Mouse (Mus musculus): ENCODE results near the gene Actl6b. TPM values are rescaled to one million over a fixed set of nuclear protein-coding genes. Genes with fewer than 3 reads are reported as not detected.

Gene Actl6b
- polyA plus RNA-seq, 1 experiment from 2014 or later, result 0.05 TPM

DNA sequence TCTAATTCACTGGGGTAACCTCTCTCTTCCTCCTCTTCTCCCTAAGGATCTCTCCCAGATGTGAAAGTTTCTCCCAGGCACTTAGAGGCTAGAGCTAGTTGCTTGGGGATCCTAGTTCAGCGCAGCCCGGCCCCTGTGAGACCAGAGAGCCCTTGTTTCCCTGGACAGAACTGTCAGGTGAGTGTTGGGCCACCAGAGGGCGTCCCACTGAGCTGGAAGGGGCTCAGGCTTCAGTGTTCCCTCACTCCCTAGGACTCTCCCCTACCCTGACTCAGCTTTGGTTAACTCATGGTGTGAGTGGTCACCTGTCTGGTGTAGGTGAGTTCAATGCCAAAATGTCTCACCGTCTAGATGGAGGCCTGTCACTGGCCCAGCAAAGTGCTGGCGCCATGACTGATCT lies 34.9 kb upstream of the Actl6b start, which contains the start of gene Gigyf1:
Gigyf1 (plus strand) TSS at position 113 of the 400 bp plus-strand sequence.
- H3K27ac ChIP-seq (ENCODE audit: low read length), result no peak within 1 kb of the TSS
- ATAC-seq (ENCODE audit: low read depth), result no peak
- WGBS (ENCODE audit: insufficient replicate concordance), result 76% methylated on average over 5 of the region's 5 CpGs
- H3K4me2 ChIP-seq (ENCODE audit: low read depth, low read length), result no peak within 1 kb of the TSS
- peaks cover 41% of the 10 kb centered on the region for H3K36me3 ChIP-seq (ENCODE audit: control insufficient read depth, insufficient read depth)
- H3K4me3 ChIP-seq (ENCODE audit: low read depth, low read length), result no peak within 1 kb of the TSS
- peaks cover 4% of the 10 kb centered on the region; the same call in 1 of the 2 replicates for H3K4me1 ChIP-seq (ENCODE audit: control insufficient read depth, low read depth, low read length)
- no peak within 1 kb of the TSS for H3K9ac ChIP-seq (ENCODE audit: low read depth, low read length)
- no peaks in the 10 kb centered on the region for H3K27me3 ChIP-seq (ENCODE audit: control insufficient read depth, insufficient read depth, low read depth, low read length)
- H3K9me3 ChIP-seq (replicated peaks; ENCODE audit: control insufficient read depth, low read length), result no peaks in the 10 kb centered on the region

DNA sequence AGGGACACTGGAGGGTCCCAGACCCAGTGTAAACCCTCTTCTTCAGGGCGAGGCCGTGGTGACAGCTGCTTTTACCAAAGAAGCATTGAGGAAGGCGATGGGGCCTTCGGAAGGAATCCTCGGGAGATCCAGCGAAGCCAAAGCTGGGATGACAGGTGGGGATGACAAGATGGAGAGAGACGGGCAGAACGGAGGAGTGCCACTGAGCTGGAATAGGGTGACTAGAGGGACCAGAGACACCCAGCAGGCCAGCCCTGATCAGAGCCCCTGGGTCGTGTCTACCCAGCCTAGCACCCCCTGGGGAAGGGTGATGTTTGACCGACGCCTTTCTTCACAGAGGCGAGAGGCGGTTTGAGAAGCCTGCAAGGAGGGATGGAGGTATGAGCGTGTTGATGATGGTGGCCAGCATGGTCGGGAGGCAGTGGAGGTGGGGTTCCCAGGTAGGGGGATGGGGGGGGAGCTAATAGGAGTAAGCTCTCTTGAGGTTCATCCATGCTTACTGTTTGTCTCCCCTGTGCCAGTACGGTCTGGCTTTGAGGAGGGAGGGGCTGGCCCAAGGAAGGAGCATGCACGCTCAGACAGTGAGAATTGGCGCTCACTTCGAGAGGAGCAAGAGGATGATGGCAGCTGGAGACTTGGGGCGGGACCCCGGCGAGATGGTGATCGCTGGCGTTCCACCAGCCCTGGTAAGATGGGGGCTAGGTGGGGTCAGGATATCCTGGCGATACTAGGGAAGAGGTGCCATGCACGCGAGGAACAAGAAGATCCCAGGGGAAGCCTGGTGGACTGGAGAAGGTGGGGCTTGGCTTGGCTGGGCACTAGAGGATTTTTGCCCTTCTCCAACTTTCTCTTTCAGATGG lies 33.4 kb upstream of the Actl6b start:
- Histone ChIP-seq H3K9me3 (replicated peaks; ENCODE audit: control insufficient read depth, low read length) (no peaks in the 10 kb centered on the region), H3K27ac (ENCODE audit: low read length) (no peak overlapping the region), H3K4me2 (ENCODE audit: low read depth, low read length) (no peak overlapping the region), H3K27me3 (ENCODE audit: control insufficient read depth, insufficient read depth, low read depth, low read length) (no peaks in the 10 kb centered on the region), H3K4me1 (ENCODE audit: control insufficient read depth, low read depth, low read length) (0 out of 2 replicates have a peak, but pooled peaks cover 2% of the 10 kb centered on the region), H3K9ac (ENCODE audit: low read depth, low read length) (no peak overlapping the region), H3K36me3 (ENCODE audit: control insufficient read depth, insufficient read depth) (peaks cover 53% of the 10 kb centered on the region), H3K4me3 (ENCODE audit: low read depth, low read length) (no peak overlapping the region)
- WGBS (ENCODE audit: insufficient replicate concordance), result 88% methylated on average over 27 of the region's 27 CpGs
- no peak for ATAC-seq (ENCODE audit: low read depth)

DNA sequence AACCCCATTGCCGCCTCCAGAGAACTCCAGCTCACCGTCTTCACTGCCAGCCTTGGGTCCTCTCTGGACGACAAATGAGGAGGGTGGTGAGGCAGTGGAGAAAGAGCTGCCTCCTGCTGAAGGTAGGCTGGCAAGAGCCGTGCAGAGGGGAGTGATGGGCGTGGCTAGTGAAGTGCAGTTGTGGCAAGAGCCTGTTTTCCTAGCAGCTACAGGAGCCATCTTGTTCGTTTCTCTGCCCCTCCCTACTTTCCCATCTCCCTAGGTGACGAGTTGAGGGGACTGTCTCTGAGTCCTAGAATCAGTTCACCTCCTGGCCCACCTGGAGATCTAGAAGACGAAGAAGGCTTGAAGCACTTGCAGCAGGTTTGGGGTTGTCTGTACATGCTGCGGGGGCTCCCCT lies 31.5 kb upstream of the Actl6b start:
- WGBS (ENCODE audit: insufficient replicate concordance), result 59% methylated on average over 9 of the region's 9 CpGs
- peaks cover 58% of the 10 kb centered on the region for H3K36me3 ChIP-seq (ENCODE audit: control insufficient read depth, insufficient read depth)
- ATAC-seq (ENCODE audit: low read depth), result no peak

DNA sequence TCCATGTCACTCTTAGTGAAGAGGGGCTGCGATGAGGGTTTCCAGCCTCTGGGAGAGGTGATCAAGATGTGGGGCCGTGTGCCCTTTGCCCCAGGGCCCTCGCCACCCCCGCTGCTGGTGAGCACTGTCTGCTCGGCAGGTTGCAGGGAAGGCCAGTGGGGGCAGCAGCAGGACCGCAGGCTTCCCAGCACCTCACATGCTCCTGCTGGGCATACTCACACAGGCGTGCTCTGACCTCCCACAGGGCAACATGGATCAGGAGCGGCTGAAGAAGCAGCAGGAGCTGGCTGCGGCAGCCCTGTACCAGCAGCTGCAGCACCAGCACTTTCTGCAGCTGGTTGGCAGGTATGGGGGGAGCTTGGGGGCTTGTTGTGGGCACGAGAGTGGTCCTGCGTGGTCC lies 30.6 kb upstream of the Actl6b start:
- Histone ChIP-seq H3K9ac (ENCODE audit: low read depth, low read length) (no peak overlapping the region), H3K4me1 (ENCODE audit: control insufficient read depth, low read depth, low read length) (peaks cover 8% of the 10 kb centered on the region), H3K4me2 (ENCODE audit: low read depth, low read length) (no peak overlapping the region), H3K36me3 (ENCODE audit: control insufficient read depth, insufficient read depth) (peaks cover 64% of the 10 kb centered on the region), H3K27ac (ENCODE audit: low read length) (no peak overlapping the region), H3K27me3 (ENCODE audit: control insufficient read depth, insufficient read depth, low read depth, low read length) (no peaks in the 10 kb centered on the region), H3K9me3 (replicated peaks; ENCODE audit: control insufficient read depth, low read length) (no peaks in the 10 kb centered on the region), H3K4me3 (ENCODE audit: low read depth, low read length) (no peak overlapping the region)
- WGBS (ENCODE audit: insufficient replicate concordance), result 84% methylated on average over 11 of the region's 11 CpGs
- ATAC-seq (ENCODE audit: low read depth), result no peak

More for the DNA sequence above, 31.5 kb upstream of the Actl6b start:
- Histone ChIP-seq H3K9me3 (replicated peaks; ENCODE audit: control insufficient read depth, low read length) (no peaks in the 10 kb centered on the region), H3K4me1 (ENCODE audit: control insufficient read depth, low read depth, low read length) (peaks cover 8% of the 10 kb centered on the region), H3K27ac (ENCODE audit: low read length) (no peak overlapping the region), H3K4me2 (ENCODE audit: low read depth, low read length) (no peak overlapping the region), H3K9ac (ENCODE audit: low read depth, low read length) (no peak overlapping the region), H3K4me3 (ENCODE audit: low read depth, low read length) (no peak overlapping the region), H3K27me3 (ENCODE audit: control insufficient read depth, insufficient read depth, low read depth, low read length) (no peaks in the 10 kb centered on the region)

DNA sequence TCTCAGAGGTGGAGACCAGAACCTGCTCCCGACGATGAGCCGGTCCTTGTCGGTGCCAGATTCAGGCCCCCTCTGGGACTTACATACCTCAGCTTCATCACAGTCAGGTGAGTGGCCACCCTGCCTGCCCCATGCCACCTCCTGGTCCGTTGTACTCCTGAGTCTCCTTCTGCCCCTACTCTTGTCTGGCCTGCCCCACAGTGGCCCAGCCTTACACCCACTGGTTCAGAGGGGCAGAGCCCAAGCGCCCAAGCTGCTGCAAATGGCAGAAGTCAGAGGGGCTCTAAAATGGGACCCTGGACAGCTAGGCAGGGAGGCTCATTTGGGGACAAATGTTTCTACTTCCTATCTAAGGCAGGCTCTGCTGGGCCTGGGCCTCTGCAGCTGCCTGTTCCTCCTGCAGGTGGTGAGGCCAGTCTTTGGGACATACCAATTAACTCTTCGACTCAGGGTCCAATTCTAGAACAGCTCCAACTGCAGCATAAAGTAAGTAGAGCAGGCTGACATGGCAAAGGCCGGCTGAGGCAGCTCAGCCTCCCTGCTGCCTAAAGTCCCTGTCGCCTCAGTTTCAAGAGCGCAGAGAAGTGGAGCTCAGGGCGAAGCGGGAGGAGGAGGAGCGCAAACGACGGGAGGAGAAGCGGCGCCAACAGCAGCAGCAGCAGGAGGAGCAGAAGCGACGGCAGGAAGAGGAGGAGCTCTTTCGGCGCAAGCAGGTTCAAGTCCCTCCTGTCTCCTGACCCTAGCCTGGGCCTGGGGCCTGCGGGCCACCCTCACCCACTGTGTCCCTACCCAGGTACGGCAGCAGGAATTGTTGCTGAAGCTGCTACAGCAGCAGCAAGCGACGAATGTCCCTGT lies 29.7 kb upstream of the Actl6b start:
- WGBS (ENCODE audit: insufficient replicate concordance), result 82% methylated on average over 25 of the region's 25 CpGs
- H3K36me3 ChIP-seq (ENCODE audit: control insufficient read depth, insufficient read depth), result peaks cover 73% of the 10 kb centered on the region

DNA sequence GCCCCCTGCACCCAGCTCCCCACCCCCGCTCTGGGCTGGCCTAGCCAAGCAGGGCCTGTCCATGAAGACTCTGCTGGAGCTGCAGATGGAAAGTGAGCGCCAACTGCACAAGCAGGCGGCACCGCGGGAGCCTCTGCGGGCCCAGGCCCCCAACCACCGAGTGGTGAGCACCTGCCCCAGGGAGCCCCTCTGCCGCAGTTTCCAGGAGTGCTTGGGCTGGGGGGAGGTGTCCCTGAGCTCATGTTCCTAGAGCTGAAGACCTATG lies 29.1 kb upstream of the Actl6b start:
- Histone ChIP-seq H3K4me1 (ENCODE audit: control insufficient read depth, low read depth, low read length) (peaks cover 11% of the 10 kb centered on the region), H3K27me3 (ENCODE audit: control insufficient read depth, insufficient read depth, low read depth, low read length) (no peaks in the 10 kb centered on the region), H3K27ac (ENCODE audit: low read length) (no peak overlapping the region), H3K36me3 (ENCODE audit: control insufficient read depth, insufficient read depth) (peaks cover 77% of the 10 kb centered on the region), H3K9ac (ENCODE audit: low read depth, low read length) (no peak overlapping the region), H3K9me3 (replicated peaks; ENCODE audit: control insufficient read depth, low read length) (no peaks in the 10 kb centered on the region), H3K4me3 (ENCODE audit: low read depth, low read length) (no peak overlapping the region), H3K4me2 (ENCODE audit: low read depth, low read length) (no peak overlapping the region)
- no peak for ATAC-seq (ENCODE audit: low read depth)
- 70% methylated on average over 8 of the region's 8 CpGs for WGBS (ENCODE audit: insufficient replicate concordance)

More for the DNA sequence above, 29.7 kb upstream of the Actl6b start:
- H3K4me1 ChIP-seq (ENCODE audit: control insufficient read depth, low read depth, low read length), result peaks cover 11% of the 10 kb centered on the region
- H3K4me3 ChIP-seq (ENCODE audit: low read depth, low read length), result no peak overlapping the region
- ATAC-seq (ENCODE audit: low read depth), result no peak
- no peak overlapping the region for H3K27ac ChIP-seq (ENCODE audit: low read length)
- H3K9me3 ChIP-seq (replicated peaks; ENCODE audit: control insufficient read depth, low read length), result no peaks in the 10 kb centered on the region
- H3K4me2 ChIP-seq (ENCODE audit: low read depth, low read length), result no peak overlapping the region
- no peaks in the 10 kb centered on the region for H3K27me3 ChIP-seq (ENCODE audit: control insufficient read depth, insufficient read depth, low read depth, low read length)
- H3K9ac ChIP-seq (ENCODE audit: low read depth, low read length), result no peak overlapping the region

DNA sequence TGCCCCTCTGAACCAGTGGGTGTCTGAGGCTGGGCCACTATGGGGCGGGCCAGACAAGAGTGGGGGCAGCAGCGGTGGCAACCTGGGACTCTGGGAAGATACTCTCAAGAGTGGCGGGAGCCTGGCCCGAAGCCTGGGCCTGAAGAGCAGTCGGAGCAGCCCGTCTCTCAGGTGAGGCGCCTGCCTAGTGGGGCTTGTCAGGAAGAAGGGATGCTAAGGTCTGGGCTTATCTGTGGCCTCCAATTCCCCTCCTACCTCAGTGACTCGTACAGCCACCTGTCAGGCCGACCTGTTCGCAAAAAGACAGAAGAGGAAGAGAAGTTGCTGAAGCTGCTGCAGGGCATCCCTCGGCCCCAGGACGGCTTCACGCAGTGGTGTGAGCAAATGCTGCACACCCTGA lies 28.6 kb upstream of the Actl6b start:
- H3K27ac ChIP-seq (ENCODE audit: low read length), result no peak overlapping the region
- H3K4me2 ChIP-seq (ENCODE audit: low read depth, low read length), result no peak overlapping the region
- H3K4me3 ChIP-seq (ENCODE audit: low read depth, low read length), result no peak overlapping the region
- H3K36me3 ChIP-seq (ENCODE audit: control insufficient read depth, insufficient read depth), result peaks cover 77% of the 10 kb centered on the region
- no peak for ATAC-seq (ENCODE audit: low read depth)
- H3K4me1 ChIP-seq (ENCODE audit: control insufficient read depth, low read depth, low read length), result peaks cover 13% of the 10 kb centered on the region
- WGBS (ENCODE audit: insufficient replicate concordance), result 82% methylated on average over 13 of the region's 13 CpGs
- no peak overlapping the region for H3K9ac ChIP-seq (ENCODE audit: low read depth, low read length)
- no peaks in the 10 kb centered on the region for H3K9me3 ChIP-seq (replicated peaks; ENCODE audit: control insufficient read depth, low read length)
- no peaks in the 10 kb centered on the region for H3K27me3 ChIP-seq (ENCODE audit: control insufficient read depth, insufficient read depth, low read depth, low read length)

DNA sequence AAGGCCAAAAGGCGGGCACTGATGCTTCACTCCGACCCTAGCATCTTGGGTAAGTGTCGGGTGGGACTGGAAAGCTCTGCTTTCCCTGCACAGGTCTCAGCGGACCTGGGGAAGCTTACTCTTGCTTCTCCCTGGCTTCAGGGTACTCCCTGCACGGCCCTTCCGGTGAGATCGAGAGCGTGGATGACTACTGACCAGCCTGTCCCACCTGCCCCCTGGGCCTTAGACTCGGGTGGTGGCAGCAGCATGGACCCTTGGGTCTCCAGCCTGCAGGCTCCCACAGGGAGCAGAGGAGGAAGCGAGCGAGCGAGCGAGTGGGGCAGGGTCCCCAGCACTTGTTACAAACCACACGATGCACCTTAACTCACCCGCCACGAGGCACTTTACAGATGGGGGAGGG lies 27.8 kb upstream of the Actl6b start:
- Histone ChIP-seq H3K4me2 (ENCODE audit: low read depth, low read length) (no peak overlapping the region), H3K36me3 (ENCODE audit: control insufficient read depth, insufficient read depth) (peaks cover 74% of the 10 kb centered on the region), H3K27ac (ENCODE audit: low read length) (no peak overlapping the region), H3K9ac (ENCODE audit: low read depth, low read length) (no peak overlapping the region), H3K4me1 (ENCODE audit: control insufficient read depth, low read depth, low read length) (peaks cover 21% of the 10 kb centered on the region), H3K27me3 (ENCODE audit: control insufficient read depth, insufficient read depth, low read depth, low read length) (no peaks in the 10 kb centered on the region), H3K9me3 (replicated peaks; ENCODE audit: control insufficient read depth, low read length) (no peaks in the 10 kb centered on the region), H3K4me3 (ENCODE audit: low read depth, low read length) (no peak overlapping the region)
- 74% methylated on average over 16 of the region's 16 CpGs for WGBS (ENCODE audit: insufficient replicate concordance)
- ATAC-seq (ENCODE audit: low read depth), result no peak

Data from liver, embryonic 16.5 days (tissue).